Mouse (Mus musculus) c-Kit-positive CD71-positive TER-119-negative erythroid progenitor cells, embryonic 14.5 days (primary cell): Measurements from ENCODE around the gene Ttyh3.

Source experiments
- DNase-seq: peaks from one replicate; pipeline ENCODE4 v3.0.0-alpha.2; 2013; ENCODE audit warnings: low read depth

Gene Ttyh3

DNA sequence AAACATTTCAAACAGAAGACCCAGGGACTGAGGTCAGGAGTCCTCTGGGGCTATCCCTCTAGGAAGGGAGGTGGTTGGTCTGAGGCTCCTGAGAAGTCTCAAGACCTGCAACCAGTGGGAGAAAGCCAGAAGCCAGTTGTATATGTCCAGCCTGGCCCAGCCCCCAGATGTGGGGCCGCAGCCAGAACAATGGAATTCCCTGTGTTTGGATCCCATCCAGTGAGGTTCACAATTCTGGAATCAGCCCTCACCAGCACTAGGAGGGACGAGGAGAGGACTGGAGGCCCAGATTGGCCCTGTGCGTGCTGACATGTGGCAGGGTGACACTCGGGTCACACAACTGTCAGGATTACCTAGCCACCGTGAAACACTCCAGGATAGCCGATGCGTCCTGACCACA lies 3.8 kb upstream of the Ttyh3 start:
- no peak for DNase-seq

DNA sequence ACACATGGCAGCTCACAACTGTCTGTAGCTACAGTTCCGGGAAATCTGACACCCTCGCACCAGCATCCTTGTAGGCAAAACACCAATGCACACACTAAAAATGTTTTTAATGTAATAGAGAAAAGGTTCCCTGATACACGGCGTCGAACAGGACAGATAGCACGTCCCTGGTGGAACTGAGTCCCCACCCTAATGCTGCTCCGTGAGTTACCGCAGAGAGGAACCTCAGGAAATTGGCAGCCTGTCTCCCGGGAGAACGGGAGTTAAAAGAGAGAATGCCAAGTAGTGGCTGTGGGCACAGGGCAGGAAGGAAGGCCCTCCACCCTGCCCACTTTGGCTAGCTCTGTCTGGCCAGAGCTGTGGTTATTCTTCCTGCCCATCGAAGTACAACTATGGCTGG lies 2.4 kb upstream of the Ttyh3 start:
- no peak for DNase-seq

DNA sequence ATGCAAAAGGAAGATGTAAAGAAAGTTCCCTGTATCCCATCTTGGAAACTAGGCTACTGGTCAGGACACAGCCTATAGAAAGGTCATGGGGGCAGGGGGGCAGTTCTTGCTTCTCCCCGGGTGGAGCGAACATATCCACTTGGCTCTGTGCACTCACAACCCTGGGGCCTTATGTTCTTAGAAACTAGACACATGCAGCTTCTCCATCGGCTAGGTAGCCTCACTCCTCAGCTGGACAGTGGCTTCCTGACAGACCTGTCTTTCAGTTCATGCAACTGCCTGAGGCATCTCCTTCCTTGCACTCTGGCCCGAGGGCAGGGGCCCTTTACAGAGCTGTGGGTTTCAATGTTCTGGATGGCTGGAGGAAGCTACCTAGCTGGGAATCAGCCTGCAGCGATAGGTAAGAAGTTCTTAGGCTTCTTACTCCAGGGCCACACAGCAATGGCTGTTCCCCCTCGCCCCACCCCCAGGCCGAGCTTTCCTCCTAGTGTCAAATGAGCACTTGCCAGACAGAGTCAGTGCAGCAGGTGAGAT lies 1.1 kb upstream of the Ttyh3 start:
- no peak for DNase-seq

DNA sequence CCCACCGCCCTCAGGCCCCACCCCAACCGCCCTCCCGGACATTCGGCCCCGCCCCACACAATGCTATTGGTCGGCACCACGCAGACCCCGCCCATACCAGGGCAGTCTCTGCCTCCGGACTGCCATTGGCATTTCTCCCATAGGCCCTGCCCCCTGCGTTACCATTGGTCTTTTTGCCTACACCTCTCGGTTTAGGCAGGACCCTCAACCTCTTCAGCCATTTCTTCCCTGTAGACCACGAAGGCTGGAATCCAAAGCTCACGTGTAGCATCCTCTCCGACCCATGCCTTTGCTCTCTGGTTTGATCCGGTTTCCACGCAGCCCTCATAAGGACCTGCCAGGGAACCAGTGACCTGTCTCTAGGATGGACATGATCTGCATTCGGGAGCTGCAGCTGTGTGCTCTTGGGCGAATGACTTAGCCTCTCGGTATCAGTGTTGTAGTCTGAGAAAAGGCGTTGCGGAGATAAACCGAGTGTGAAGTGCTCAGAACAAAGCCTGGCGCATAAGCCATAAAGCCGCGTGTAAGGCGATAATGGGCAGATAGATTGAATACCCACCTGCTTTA lies 353 bp upstream of the Ttyh3 start:
- DNase-seq, result peak; percentile 93

- DNase-seq, result no peak
Observed at GRCm38 (mm10) chr5:140647821-140648518, 861 bp downstream of the Ttyh3 start.

GRCm38 (mm10) chr5:140647031-140647760 lies 1.6 kb downstream of the Ttyh3 start:
- no peak for DNase-seq

DNA sequence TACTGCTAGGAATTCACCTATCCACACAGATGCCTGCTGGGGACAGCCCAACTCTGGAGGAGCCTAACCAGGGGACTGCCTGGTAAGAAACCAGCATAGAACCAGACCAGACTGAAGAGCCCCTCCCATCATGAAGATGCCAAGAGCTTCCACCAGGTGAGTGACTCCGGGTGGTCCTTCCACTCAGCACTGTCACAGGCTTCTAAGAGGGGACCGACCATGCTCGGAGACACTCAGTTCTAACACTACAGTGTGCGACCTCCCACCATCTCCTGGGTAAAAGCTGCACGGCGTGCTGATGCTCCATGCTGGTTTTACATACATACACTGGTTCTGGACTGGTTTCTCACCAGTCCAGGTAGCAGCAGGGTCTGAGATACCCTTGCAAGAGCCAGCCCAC lies 2.7 kb downstream of the Ttyh3 start:
- no peak for DNase-seq

DNA sequence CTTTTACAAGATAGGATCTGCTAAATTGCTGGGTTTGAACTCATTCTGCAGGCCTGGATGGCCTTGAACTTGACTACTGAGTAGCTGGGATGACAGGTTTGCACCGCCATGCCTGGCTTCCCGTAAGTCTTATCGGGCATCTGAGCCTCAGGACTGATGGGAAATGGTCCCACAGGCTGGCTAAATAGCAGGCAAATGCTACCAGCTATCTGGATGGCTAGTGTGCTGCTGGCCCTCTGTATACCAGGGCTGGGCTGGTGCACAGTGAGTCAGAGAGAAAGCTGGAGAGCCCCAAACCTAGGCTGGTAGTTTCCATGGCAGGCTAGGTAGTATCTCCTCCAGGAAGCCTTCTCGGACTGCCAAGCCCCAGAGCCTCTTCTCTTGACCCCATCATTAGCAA lies 3.4 kb downstream of the Ttyh3 start:
- no peak for DNase-seq

GRCm38 (mm10) chr5:140644702-140645201 lies 4.1 kb downstream of the Ttyh3 start:
- DNase-seq, result peak; percentile 82

- no peak for DNase-seq
Observed at GRCm38 (mm10) chr5:140644263-140644662, 4.6 kb downstream of the Ttyh3 start.

- DNase-seq, result no peak
Observed at GRCm38 (mm10) chr5:140642076-140642475, 6.8 kb downstream of the Ttyh3 start.

DNA sequence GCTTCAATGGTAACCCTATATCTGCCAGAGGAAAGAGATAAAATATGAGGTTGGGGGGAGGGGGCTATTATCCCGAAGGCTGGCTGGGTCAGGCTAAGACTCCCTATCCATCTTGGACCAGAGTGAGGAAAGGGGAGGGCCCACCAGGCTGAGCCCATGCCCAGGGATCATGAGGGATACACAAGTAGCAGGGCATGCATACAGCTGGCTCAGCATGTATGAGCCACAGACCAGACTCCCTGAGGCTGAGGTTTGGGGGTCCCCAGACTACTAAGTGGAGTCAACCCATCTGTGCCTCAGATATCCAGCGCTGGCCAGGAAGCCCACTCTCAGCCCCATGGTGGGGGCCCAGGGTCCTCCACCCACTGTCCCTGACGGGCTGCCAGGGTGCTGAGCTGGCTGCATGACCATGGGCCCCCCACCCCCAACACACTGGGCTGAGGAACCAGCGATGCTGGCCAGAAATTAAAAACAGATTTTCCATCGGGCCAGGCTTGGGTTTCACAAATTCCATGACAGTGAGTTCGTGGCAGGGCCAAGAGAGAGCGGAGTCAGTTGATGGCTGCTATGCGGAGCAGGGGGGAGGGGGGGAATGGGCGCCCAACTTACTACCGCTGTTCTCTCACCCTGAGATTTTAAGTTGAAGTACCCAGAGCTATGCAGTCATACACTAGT lies 7.4 kb downstream of the Ttyh3 start:
- no peak for DNase-seq

DNA sequence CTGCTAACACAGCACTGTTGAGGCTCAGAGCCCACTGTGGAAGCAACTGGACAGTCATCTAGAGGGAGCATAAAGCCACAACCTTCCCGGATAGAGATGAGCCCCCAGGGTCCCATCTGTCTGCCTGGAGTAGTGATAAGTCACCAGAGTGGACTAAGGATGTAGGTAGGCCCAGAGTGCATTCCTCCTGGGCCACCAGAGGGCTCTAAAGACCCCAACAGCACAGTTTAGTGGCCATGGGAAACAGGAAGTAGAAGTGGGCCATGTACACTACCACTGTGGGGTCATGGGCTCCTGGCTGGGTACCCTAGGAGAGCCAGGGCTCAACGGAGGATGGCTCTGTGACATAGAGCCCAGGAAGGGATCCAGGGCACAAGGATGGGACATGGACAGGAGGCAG lies 8.0 kb downstream of the Ttyh3 start:
- no peak for DNase-seq

- DNase-seq, result no peak
Observed at GRCm38 (mm10) chr5:140639871-140640270, 9.0 kb downstream of the Ttyh3 start.

DNA sequence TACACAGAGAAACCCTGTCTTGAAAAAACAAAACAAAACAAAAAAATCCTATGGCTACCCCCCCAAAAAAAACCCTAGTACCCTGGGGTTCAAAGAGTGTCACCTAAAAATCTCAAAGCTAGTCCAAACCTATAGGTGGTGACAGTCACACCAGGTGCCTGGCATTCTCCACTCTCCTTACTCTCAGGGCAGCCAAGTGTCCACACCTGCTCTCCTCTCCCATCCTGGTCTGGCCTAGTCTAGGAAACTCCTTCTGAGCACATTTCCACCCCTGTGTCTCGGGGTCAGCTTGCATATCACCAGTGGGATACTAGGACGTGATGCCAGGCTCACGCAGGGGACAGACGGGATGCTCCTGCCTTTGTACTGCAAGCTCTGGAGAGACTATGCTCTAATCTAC lies 9.5 kb downstream of the Ttyh3 start:
- DNase-seq, result no peak

DNA sequence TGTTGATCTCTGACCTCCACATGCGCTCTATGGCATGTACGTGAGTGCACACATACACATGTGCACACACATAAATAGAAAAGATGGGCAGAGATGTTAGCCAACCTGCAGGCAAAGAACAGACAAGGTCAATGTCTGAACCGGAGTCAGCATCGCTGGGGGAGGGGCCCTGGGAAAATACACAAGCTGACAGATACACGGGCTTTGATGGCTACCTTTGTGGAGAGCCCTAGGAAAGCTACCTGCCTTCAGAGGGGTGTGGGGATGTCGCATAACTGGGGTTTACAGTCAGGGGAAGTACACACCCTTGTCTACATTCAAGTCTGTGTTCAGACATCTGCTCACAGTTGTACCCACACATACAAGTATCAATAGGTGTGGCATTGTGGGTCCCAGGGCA lies 10.3 kb downstream of the Ttyh3 start:
- no peak for DNase-seq

- DNase-seq, result no peak
Observed at GRCm38 (mm10) chr5:140637989-140638388, 10.8 kb downstream of the Ttyh3 start.

DNA sequence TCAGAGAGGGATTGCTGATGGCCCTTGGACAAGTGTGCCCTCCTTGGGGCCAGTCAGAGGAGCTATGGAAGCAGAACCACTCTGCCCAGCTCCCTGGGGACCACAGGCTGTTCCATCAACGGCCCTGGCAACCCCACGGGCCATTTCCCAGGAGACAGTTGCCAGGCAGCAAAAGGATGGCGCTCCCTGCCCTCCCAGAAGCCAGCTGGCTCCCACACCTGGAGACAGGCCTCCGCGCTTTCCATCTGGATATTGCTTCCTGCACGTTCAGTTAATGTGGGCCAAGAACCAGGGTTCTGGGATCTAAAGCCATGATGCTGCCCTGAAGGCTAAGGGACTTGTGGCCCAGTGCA lies 11.8 kb downstream of the Ttyh3 start:
- DNase-seq, result no peak

- no peak for DNase-seq
Observed at GRCm38 (mm10) chr5:140636316-140637057, 12.3 kb downstream of the Ttyh3 start.

- no peak for DNase-seq
Observed at GRCm38 (mm10) chr5:140634798-140635722, 13.8 kb downstream of the Ttyh3 start.

- DNase-seq, result no peak
Observed at GRCm38 (mm10) chr5:140633432-140633831, 15.4 kb downstream of the Ttyh3 start.
